Mouse (Mus musculus) stomach, postnatal 0 days (tissue): ENCODE data around the gene Cnnm3.

Source experiments
- CTCF ChIP-seq: IDR thresholded peaks from 2 replicates; pipeline ENCODE4 v1.5.1; 2016; ENCODE audit warnings: antibody characterized with exemption, low read depth, mild to moderate bottlenecking, moderate library complexity
- EP300 ChIP-seq: optimal IDR thresholded peaks from 2 replicates; pipeline ENCODE3; 2016; ENCODE audit warnings: antibody characterized with exemption

DNA sequence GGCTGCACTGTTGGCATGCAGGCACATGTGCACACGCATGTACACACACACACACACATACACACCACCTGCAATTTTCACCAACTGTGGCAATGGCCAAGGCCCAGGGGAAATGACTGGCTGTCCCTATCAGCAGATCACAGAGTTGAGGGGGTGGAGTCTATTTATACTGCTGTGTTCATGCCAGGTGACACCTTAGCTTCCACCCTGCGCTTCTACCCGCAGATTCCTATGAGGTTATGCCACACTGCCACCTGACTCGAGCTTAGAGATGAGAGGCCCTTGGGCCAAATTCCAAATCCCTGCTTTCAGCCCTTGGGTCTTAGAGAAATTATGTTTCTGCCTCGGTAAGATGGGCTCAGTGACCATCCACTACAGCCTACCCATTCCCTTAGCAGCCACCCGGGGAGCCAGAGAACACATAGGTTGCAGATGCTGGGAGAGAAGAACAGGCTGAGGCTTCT, 23.0 kb downstream of the Cnnm3 start:
- TF ChIP-seq CTCF (peak; percentile 46), EP300 (no peak)
